Mouse (Mus musculus): ENCODE measurements around the gene Dmkn.

Dmkn gene

GRCm38 (mm10) chr7:30765173-30765572 is 1.6 kb downstream of the Dmkn start:
- no peak for DNase-seq

- no peak for DNase-seq
Observed at GRCm38 (mm10) chr7:30766408-30766807, 2.9 kb downstream of the Dmkn start.

GRCm38 (mm10) chr7:30769236-30769635 is 5.7 kb downstream of the Dmkn start:
- DNase-seq = no peak

GRCm38 (mm10) chr7:30776104-30776503 is 12.5 kb downstream of the Dmkn start:
- no peak for DNase-seq

GRCm38 (mm10) chr7:30777081-30777579 is 13.6 kb downstream of the Dmkn start:
- DNase-seq = no peak

GRCm38 (mm10) chr7:30777911-30778310 is 14.4 kb downstream of the Dmkn start:
- DNase-seq = no peak

GRCm38 (mm10) chr7:30781792-30782191 is 18.2 kb downstream of the Dmkn start:
- DNase-seq = peak; percentile 19 to 21

GRCm38 (mm10) chr7:30782658-30783057 is 19.1 kb downstream of the Dmkn start:
- DNase-seq = no peak

GRCm38 (mm10) chr7:30785154-30785553 is 21.6 kb downstream of the Dmkn start:
- no peak for DNase-seq

GRCm38 (mm10) chr7:30785721-30786546 is 22.4 kb downstream of the Dmkn start:
- no peak for DNase-seq

- no peak for DNase-seq
Observed at GRCm38 (mm10) chr7:30787377-30788022, 23.9 kb downstream of the Dmkn start, which contains the start of gene Krtdap. TSS of gene Krtdap (plus strand) at chr7:30787896.

- no peak for DNase-seq
Observed at GRCm38 (mm10) chr7:30790141-30790540, 26.6 kb downstream of the Dmkn start.

- no peak for DNase-seq
Observed at GRCm38 (mm10) chr7:30791921-30792320, 28.4 kb downstream of the Dmkn start.

- no peak for DNase-seq
Observed at GRCm38 (mm10) chr7:30794921-30795320, 31.4 kb downstream of the Dmkn start.

- no peak for DNase-seq
Observed at GRCm38 (mm10) chr7:30796790-30797189, 33.2 kb downstream of the Dmkn start.

- no peak for DNase-seq
Observed at GRCm38 (mm10) chr7:30800653-30801052, 37.1 kb downstream of the Dmkn start.

- DNase-seq = no peak
Observed at GRCm38 (mm10) chr7:30803256-30803655, 39.7 kb downstream of the Dmkn start.

GRCm38 (mm10) chr7:30804026-30804715 is 40.6 kb downstream of the Dmkn start:
- no peak for DNase-seq

- DNase-seq = peak; percentile 43 to 49
Observed at GRCm38 (mm10) chr7:30805924-30806323, 42.4 kb downstream of the Dmkn start.

- DNase-seq = no peak
Observed at GRCm38 (mm10) chr7:30810319-30810718, 46.8 kb downstream of the Dmkn start.

- no peak for DNase-seq
Observed at GRCm38 (mm10) chr7:30811757-30812290, 48.3 kb downstream of the Dmkn start.

GRCm38 (mm10) chr7:30812291-30812807 is 48.8 kb downstream of the Dmkn start:
- DNase-seq = no peak

- no peak for DNase-seq
Observed at GRCm38 (mm10) chr7:30820131-30820530, 56.6 kb downstream of the Dmkn start.

Data from thymus, postnatal 36 days (tissue).